Mouse (Mus musculus): ENCODE results near the gene Naa38. TPM values are rescaled to one million over a fixed set of nuclear protein-coding genes. Genes with fewer than 3 reads are reported as not detected.
A peak's percentile ranks its signal among the peaks of the same experiment; 100 is the strongest.
"Not testable (repeated sequence)": the region's sequence is repeated elsewhere in the genome, so short reads cannot be mapped to it uniquely, and the experiment has no call there.

Gene Naa38
- polyA plus RNA-seq, 1 experiment: 24.2 TPM

GRCm38 (mm10) chr11:69382478-69383105, 12.7 kb upstream of the Naa38 start:
- Histone ChIP-seq H3K4me3 (replicated peaks) (no peak overlapping the region), H3K27me3 (ENCODE audit: control insufficient read depth) (peaks cover 5% of the 10 kb centered on the region; the same call in 1 of the 2 replicates), H3K36me3 (ENCODE audit: control insufficient read depth) (no peaks in the 10 kb centered on the region), H3K9me3 (ENCODE audit: control insufficient read depth, low read length) (no peaks in the 10 kb centered on the region), H3K4me1 (ENCODE audit: control insufficient read depth) (peaks cover 6% of the 10 kb centered on the region)
- no peak for TF ChIP-seq GATA1 (IDR thresholded peaks at IDR 0.05; ENCODE audit: low read length)
- no peak for TF ChIP-seq TAL1 (IDR thresholded peaks at IDR 0.05; ENCODE audit: low read length)

- TF ChIP-seq GATA1 (IDR thresholded peaks at IDR 0.05; ENCODE audit: low read length) (no peak), TAL1 (IDR thresholded peaks at IDR 0.05; ENCODE audit: low read length) (no peak)
- H3K4me1 ChIP-seq (ENCODE audit: control insufficient read depth): peaks cover 2% of the 10 kb centered on the region
Measured at GRCm38 (mm10) chr11:69384979-69385378, 10.3 kb upstream of the Naa38 start.

GRCm38 (mm10) chr11:69386758-69387157, 8.5 kb upstream of the Naa38 start:
- Histone ChIP-seq H3K4me3 (replicated peaks) (no peak overlapping the region), H3K36me3 (ENCODE audit: control insufficient read depth) (peaks cover 2% of the 10 kb centered on the region), H3K4me1 (ENCODE audit: control insufficient read depth) (peaks cover 6% of the 10 kb centered on the region), H3K9me3 (ENCODE audit: control insufficient read depth, low read length) (no peaks in the 10 kb centered on the region), H3K27me3 (ENCODE audit: control insufficient read depth) (peaks cover under 1% of the 10 kb centered on the region; the same call in 1 of the 2 replicates)
- TF ChIP-seq TAL1 (IDR thresholded peaks at IDR 0.05; ENCODE audit: low read length) (no peak), GATA1 (IDR thresholded peaks at IDR 0.05; ENCODE audit: low read length) (no peak)

More at GRCm38 (mm10) chr11:69384979-69385378, 10.3 kb upstream of the Naa38 start:
- H3K4me3 ChIP-seq (replicated peaks): no peak overlapping the region
- H3K9me3 ChIP-seq (ENCODE audit: control insufficient read depth, low read length): no peaks in the 10 kb centered on the region
- H3K27me3 ChIP-seq (ENCODE audit: control insufficient read depth): peaks cover 5% of the 10 kb centered on the region; the same call in 1 of the 2 replicates
- no peaks in the 10 kb centered on the region for H3K36me3 ChIP-seq (ENCODE audit: control insufficient read depth)

GRCm38 (mm10) chr11:69388680-69389079, 6.6 kb upstream of the Naa38 start:
- no peak for TF ChIP-seq TAL1 (IDR thresholded peaks at IDR 0.05; ENCODE audit: low read length)
- TF ChIP-seq GATA1 (IDR thresholded peaks at IDR 0.05; ENCODE audit: low read length): no peak
- no peak overlapping the region for H3K4me3 ChIP-seq (replicated peaks)
- peaks cover 5% of the 10 kb centered on the region for H3K36me3 ChIP-seq (ENCODE audit: control insufficient read depth)
- H3K4me1 ChIP-seq (ENCODE audit: control insufficient read depth): peaks cover 8% of the 10 kb centered on the region
- H3K27me3 ChIP-seq (ENCODE audit: control insufficient read depth): no peaks in the 10 kb centered on the region; the same call in 1 of the 2 replicates
- H3K9me3 ChIP-seq (ENCODE audit: control insufficient read depth, low read length): no peaks in the 10 kb centered on the region

GRCm38 (mm10) chr11:69389531-69390399, 5.5 kb upstream of the Naa38 start:
- Histone ChIP-seq H3K4me1 (ENCODE audit: control insufficient read depth) (peaks cover 16% of the 10 kb centered on the region), H3K36me3 (ENCODE audit: control insufficient read depth) (peaks cover 5% of the 10 kb centered on the region), H3K27me3 (ENCODE audit: control insufficient read depth) (no peaks in the 10 kb centered on the region; the same call in 1 of the 2 replicates), H3K4me3 (replicated peaks) (no peak overlapping the region), H3K9me3 (ENCODE audit: control insufficient read depth, low read length) (no peaks in the 10 kb centered on the region)
- TF ChIP-seq GATA1 (IDR thresholded peaks at IDR 0.05; ENCODE audit: low read length): no peak
- no peak for TF ChIP-seq TAL1 (IDR thresholded peaks at IDR 0.05; ENCODE audit: low read length)

GRCm38 (mm10) chr11:69390400-69391034, 4.8 kb upstream of the Naa38 start:
- TF ChIP-seq TAL1 (IDR thresholded peaks at IDR 0.05; ENCODE audit: low read length) (no peak), GATA1 (IDR thresholded peaks at IDR 0.05; ENCODE audit: low read length) (no peak)
- peaks cover 17% of the 10 kb centered on the region for H3K4me1 ChIP-seq (ENCODE audit: control insufficient read depth)
- no peak overlapping the region for H3K4me3 ChIP-seq (replicated peaks)
- no peaks in the 10 kb centered on the region for H3K9me3 ChIP-seq (ENCODE audit: control insufficient read depth, low read length)
- peaks cover 5% of the 10 kb centered on the region for H3K36me3 ChIP-seq (ENCODE audit: control insufficient read depth)
- no peaks in the 10 kb centered on the region; the same call in 1 of the 2 replicates for H3K27me3 ChIP-seq (ENCODE audit: control insufficient read depth)

- Histone ChIP-seq H3K4me1 (ENCODE audit: control insufficient read depth) (peaks cover 41% of the 10 kb centered on the region), H3K4me3 (replicated peaks) (peak overlapping the region; percentile 84), H3K27me3 (ENCODE audit: control insufficient read depth) (peaks cover 20% of the 10 kb centered on the region)
- not testable (repeated sequence) for H3K36me3 ChIP-seq (ENCODE audit: control insufficient read depth); H3K9me3 ChIP-seq (ENCODE audit: control insufficient read depth, low read length)
Measured at GRCm38 (mm10) chr11:69394591-69395167, 608 bp upstream of the Naa38 start.

- Histone ChIP-seq H3K9me3 (ENCODE audit: control insufficient read depth, low read length) (peaks cover 10% of the 10 kb centered on the region), H3K27me3 (ENCODE audit: control insufficient read depth) (peaks cover 25% of the 10 kb centered on the region), H3K36me3 (ENCODE audit: control insufficient read depth) (peaks cover 21% of the 10 kb centered on the region), H3K4me3 (replicated peaks) (peak overlapping the region; percentile 84), H3K4me1 (ENCODE audit: control insufficient read depth) (peaks cover 39% of the 10 kb centered on the region)
- TF ChIP-seq GATA1 (IDR thresholded peaks at IDR 0.05; ENCODE audit: low read length) (no peak), TAL1 (IDR thresholded peaks at IDR 0.05; ENCODE audit: low read length) (no peak)
Measured at GRCm38 (mm10) chr11:69395634-69396373, 517 bp downstream of the Naa38 start.
